Mouse (Mus musculus) gastrocnemius, adult 2 months (tissue): ENCODE measurements at regions not wholly inside any gene's neighbourhood (a gene's known extent, or its start where the extent isn't known, plus 50 kb on each side); places are given as distances from the start of the nearest gene placed in this dataset.
A peak's percentile ranks its signal among the peaks of the same experiment; 100 is the strongest.

Experiments used
- DNase-seq: peaks from one replicate; pipeline ENCODE4 v3.0.0; 2022
- H3K27ac ChIP-seq: fragments of 200-600 bp; 2 replicates; pipeline ENCODE4 v1.8.1; 2022; ENCODE audit warnings: mild to moderate bottlenecking
- H3K4me3 ChIP-seq: fragments of 200-600 bp; 2 replicates; pipeline ENCODE4 v1.8.1; 2022; ENCODE audit warnings: mild to moderate bottlenecking, moderate library complexity
- CTCF ChIP-seq: fragments of 200-600 bp; IDR thresholded peaks from 2 replicates; pipeline ENCODE4 v1.8.1; 2022; ENCODE audit warnings: antibody characterized with exemption, mild to moderate bottlenecking, moderate library complexity
- intact Hi-C: fragments of 180-260 bp; cut with DNase I; formaldehyde crosslinking; loops from one replicate; pipeline ENCODE4 v1.15.1; 2025

DNA sequence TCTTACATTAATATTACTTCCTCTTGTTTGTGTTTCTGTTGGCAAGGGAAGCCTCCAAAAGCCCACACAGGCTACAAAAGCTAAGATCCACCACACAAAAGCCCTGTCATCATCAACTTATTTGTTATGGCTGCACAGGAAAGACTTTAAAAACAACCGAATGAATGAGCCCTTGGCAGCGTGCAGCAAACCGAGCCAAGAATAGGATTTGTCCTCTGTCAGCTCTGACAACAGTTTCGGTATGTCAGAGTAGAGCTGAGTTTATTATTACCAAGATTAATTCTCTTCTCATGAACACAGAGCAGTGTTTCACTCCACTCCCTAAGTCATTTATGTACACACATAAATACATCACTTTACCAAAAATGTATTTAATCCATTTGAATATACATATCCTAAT is 236.1 kb upstream of the G2e3 start:
- TF ChIP-seq CTCF, result no peak
- DNase-seq, result no peak
- H3K27ac ChIP-seq, result no peak overlapping the region
- intact Hi-C loops, result no loop called here
- no peak overlapping the region for H3K4me3 ChIP-seq

DNA sequence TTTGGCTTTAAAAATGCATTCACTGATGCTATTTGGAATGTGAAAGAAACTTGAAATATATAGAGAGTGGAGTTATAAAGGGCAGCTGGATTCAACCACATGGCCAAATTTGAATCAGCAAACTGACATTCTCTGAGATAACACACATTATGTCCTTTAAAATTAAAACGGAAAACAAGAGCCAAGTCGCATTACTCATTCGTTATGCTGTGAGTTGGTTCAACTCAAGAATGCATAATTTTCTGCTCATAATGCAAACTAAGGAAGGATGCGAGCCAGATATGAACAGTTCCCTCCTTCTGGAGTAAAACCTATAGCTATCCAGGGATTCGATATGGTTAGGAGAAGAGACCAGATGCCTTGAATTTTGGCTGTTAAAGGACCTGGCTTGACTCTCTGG is 239.8 kb upstream of the G2e3 start:
- no peak overlapping the region for H3K27ac ChIP-seq
- no peak for DNase-seq
- intact Hi-C loops, result no loop called here
- TF ChIP-seq CTCF, result no peak
- no peak overlapping the region for H3K4me3 ChIP-seq

DNA sequence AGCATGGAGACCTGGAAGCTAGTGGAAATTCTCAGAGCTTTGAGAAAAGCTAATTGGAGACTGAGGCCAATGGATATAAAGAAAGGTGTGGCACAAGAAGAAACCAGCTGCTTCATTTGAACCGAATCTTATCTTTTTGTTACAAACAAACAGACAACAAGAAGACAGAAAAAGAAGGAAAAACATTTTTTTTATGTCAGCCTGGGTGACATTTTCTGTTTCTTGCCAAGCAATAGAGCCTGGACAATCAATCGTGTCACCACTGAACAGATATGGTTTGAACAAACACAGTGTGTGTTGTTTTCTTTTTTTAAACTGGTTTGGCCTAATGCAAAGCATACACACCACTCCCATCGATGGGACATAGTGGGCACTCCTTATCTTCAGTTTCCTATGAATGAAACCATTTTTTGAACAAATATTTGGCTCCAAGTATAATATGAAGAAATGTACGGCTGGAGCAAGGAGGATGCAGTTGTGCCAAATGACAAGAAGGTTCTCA is 244.3 kb upstream of the G2e3 start:
- intact Hi-C loops, result no loop called here
- no peak for TF ChIP-seq CTCF
- no peak overlapping the region for H3K4me3 ChIP-seq

DNA sequence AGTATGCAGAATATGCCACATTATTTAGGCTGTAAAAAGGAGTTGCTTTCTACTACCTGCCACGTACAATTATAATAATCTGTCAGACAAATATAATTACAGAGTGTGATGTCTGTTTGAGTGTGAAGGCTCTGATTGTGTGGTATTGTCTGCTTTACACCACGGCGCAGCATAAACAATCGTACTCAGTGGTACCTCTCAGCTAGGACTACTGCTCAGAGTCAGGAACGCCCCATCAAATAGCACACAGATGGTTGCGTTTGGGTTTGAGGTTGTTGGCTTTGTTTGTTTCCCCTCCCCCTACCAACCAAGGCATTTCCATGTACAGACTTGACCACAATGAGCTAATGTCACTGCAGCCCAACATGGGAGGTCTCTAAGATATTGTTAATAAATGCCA is 246.2 kb upstream of the G2e3 start:
- intact Hi-C loops, result no loop called here

More for the DNA sequence above, 244.3 kb upstream of the G2e3 start:
- no peak overlapping the region for H3K27ac ChIP-seq
- no peak for DNase-seq

DNA sequence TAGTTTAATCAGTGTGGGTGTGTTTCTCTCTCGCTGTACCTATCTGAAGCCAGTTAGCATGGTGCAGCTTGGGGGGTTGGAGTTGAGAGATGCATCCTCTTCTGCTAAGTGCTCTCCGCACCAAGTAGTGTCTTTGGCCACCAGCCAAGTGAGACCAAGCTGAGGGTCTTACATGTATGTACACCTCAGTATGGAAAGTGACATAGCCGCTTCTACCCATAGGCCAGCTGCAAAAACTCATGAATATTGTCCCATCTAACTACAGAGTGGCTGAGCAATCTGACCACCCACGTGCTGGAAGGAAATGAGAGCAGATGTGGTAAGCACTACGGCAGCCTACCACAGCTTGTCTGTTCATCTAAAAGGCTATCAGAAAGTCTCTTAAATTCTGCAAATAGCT is 247.0 kb upstream of the G2e3 start:
- no peak for DNase-seq
- Histone ChIP-seq H3K4me3 (no peak overlapping the region), H3K27ac (no peak overlapping the region)
- intact Hi-C loops, result no loop called here
- TF ChIP-seq CTCF, result no peak

More for the DNA sequence above, 246.2 kb upstream of the G2e3 start:
- TF ChIP-seq CTCF, result no peak
- Histone ChIP-seq H3K27ac (no peak overlapping the region), H3K4me3 (no peak overlapping the region)
- no peak for DNase-seq

DNA sequence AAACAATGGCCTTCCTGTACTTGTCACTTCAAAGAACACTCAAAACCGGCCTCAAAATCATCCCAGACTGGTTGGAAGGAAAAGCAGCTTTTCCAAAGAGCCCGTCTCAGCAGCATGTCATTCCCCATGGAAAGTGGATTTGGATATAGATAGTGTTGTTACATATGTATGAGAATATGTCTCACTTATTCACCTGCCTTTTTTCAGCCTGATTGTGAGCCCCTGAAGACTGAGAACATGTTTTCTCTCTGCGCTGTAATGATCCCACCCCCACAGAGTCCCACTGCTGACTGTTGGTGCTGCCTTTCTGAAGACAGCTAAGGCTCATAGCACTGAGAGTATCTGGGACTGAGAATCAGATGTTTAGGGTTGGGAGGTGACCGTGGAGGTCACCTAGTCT is 251.9 kb upstream of the G2e3 start:
- intact Hi-C loops, result no loop called here
- Histone ChIP-seq H3K4me3 (no peak overlapping the region), H3K27ac (no peak overlapping the region)
- TF ChIP-seq CTCF, result no peak
- DNase-seq, result no peak

DNA sequence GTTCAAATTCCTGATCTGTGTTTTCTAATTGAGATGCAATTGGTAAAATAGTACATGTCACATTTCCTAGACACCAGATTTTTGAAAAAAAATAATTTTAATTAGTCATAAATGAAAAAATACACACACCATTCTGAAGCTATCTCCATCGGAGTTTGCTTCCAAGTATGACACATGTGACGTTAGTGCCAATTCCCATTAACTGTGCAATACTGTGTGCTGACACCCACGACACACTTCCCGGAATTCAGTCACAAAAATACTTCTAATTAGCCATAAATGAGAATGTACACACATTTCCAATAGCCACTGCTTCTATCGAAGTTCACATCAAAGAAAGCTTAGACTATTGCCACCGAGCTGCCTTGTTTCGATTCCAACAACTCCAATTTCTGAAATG is 258.5 kb upstream of the G2e3 start:
- Histone ChIP-seq H3K4me3 (no peak overlapping the region), H3K27ac (no peak overlapping the region)
- intact Hi-C loops, result no loop called here
- DNase-seq, result no peak
- TF ChIP-seq CTCF, result no peak

DNA sequence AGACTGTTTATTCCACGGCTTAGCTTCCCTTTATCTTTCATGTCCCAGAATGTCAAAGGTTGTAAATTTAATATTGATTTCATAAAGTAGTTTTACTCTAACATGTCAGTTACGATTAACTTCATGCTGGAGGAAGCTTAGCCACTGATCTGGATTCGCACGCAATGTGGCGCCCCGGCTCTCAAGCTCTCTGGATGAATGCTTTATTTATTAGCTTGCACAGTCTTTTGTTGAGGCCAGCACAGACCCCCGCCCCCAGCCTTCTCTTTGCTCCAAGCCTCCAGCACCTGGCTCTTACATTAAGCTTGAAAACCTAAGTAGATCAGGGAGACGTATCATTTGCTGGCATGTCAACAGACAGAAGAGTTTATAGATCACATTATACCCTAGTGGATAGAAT is 266.1 kb upstream of the G2e3 start:
- Histone ChIP-seq H3K27ac (no peak overlapping the region), H3K4me3 (no peak overlapping the region)
- DNase-seq, result no peak
- no peak for TF ChIP-seq CTCF
- intact Hi-C loops, result no loop called here

DNA sequence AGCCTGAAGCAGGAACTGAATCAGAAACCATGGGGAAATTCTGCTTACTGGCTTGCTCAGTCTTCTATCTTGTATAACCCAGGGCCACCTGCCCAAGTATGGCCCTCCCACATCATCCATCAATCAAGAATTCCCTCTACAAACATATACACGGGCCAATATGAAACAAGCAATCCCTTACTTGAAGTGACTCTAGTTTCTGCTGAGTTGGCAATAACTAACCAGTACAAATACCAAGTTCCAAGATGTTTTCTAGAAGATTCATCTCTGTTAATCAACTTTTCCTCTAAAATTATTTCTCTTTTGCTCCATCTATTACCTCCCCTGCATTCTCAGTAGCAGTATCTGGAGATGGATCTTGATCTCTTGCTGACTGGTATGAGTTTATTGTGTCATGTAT is 274.4 kb upstream of the G2e3 start:
- intact Hi-C loops, result no loop called here
- TF ChIP-seq CTCF, result no peak
- H3K4me3 ChIP-seq, result no peak overlapping the region
- DNase-seq, result no peak
- no peak overlapping the region for H3K27ac ChIP-seq

DNA sequence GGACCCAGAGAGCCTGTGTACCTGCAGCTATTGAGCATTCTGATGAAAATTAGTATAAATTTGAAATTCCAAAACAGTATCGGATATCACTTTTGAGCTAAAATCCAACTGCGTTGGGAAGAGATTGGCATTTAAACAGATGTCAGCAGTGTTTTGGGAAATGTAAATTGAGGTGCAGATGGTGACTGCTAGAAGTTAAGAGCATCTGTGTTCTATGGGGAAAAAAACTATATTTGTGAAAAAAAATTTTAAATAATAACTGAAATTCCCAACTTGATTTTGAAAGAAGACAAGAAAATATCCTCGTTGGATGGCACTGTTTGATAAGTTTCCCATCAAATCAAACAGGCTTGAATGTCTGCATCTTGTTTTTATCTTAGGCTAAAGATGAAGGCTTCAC is 286.9 kb upstream of the G2e3 start:
- intact Hi-C loops, result no loop called here
- DNase-seq, result no peak

DNA sequence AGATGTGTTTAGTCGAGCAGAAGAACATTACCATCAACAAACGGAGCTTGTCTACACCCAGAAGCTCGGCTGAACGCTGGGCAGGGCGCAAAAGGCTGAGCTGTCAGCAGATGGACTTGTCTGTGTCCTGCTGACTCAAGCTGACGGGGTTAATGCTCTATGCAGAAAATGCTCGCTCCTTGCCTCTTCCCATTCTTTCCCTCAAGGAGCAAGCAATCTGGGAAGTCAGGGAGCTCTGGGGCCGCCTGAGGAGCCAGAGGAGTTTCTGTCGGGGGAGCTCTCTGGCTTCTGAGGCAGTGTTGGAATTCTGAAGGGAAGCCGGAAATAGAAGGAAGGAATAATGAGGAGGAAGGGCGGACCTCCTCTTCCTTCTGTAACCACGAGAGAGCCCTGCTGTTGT is 289.3 kb upstream of the G2e3 start:
- DNase-seq, result peak; percentile 17
- no peak for TF ChIP-seq CTCF
- intact Hi-C loops, result no loop called here
- Histone ChIP-seq H3K27ac (no peak overlapping the region), H3K4me3 (peak overlapping the region; percentile 1)

More for the DNA sequence above, 286.9 kb upstream of the G2e3 start:
- Histone ChIP-seq H3K27ac (no peak overlapping the region), H3K4me3 (no peak overlapping the region)
- TF ChIP-seq CTCF, result no peak

DNA sequence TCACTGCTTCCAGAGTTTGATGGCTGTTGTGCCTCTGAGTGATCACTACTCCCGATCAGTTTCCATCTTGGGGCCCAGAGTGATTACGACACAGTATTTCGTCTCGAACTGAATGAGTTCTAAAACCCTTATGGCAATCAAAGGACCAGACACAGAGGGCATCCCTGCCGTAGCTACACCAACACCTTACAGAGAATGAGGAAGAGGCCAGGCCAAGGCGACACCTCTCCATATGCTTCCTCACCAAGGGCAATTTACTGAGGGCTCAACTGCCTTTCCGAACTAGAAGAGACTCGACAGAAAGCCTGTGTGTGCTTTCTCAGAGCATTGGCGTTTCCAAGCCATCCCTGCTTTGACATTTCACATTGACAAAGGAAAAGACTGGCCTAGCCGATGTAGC is 289.8 kb upstream of the G2e3 start:
- DNase-seq, result no peak
- no peak overlapping the region for H3K4me3 ChIP-seq
- intact Hi-C loops, result no loop called here
- no peak for TF ChIP-seq CTCF
- no peak overlapping the region for H3K27ac ChIP-seq

DNA sequence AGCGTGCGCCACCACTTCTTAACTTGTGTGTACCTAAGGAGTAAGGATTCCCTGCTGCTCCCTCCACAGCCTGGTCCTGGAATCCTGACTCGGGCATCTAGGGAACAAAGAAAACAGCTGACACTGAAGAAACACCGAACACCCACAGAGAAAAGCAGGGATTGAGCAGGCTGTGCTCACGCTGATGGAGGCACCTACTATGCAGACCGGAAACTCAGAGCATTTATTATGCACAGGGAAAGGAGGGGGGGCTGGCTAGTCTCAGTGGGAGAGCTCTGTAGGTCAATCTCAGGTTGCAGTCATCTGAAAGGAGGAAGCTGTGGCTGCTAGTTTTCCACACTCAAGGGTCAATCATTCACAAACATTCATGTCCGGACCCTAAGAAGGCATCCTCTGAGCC is 300.7 kb upstream of the G2e3 start:
- DNase-seq, result no peak
- intact Hi-C loops, result no loop called here
- TF ChIP-seq CTCF, result no peak
- H3K4me3 ChIP-seq, result no peak overlapping the region
- H3K27ac ChIP-seq, result no peak overlapping the region

DNA sequence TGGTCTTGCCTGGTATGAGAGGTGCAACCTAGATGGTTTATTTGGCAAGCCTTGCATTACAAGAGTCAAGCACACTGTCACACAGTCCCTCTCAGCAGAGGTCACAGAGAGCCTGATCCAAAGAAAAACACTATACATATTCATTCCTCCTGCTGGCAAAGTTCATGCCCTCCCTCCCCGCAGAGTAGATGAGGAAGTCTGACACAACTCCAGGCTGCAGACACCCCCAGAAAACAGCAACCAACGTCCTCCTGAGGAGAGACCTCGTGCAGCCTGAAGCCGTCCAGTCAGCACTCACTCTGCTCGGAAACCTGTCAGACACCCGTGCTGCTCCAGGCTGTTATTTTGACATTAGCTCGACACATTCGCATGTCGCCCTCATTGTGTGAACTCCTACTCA is 302.4 kb upstream of the G2e3 start:
- no peak overlapping the region for H3K27ac ChIP-seq
- intact Hi-C loops, result no loop called here
- no peak overlapping the region for H3K4me3 ChIP-seq
- no peak for TF ChIP-seq CTCF
- no peak for DNase-seq

DNA sequence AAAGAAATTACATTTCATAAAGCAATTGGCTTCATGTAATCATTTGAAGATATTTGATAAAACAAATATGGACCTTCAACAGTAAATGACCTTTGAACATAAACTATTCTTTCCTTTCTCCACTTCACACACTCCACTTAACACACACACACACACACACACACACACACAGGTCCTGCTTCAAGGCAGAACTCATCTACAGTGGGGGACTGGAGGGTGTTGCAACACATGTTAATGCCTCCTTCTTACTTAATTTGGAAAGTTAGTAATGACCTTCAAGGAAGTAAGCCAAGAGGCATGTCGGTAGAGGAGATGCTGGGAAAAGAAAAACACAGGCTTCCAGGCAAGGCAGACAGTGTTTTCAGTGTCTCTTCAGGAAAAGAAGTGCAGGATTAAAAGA is 302.8 kb upstream of the G2e3 start:
- TF ChIP-seq CTCF, result no peak
- Histone ChIP-seq H3K27ac (no peak overlapping the region), H3K4me3 (no peak overlapping the region)
- DNase-seq, result no peak
- intact Hi-C loops, result no loop called here
